Mouse (Mus musculus) thymus, adult 2 months (tissue): ENCODE data around the gene Pcgf2.
A peak's percentile ranks its signal among the peaks of the same experiment; 100 is the strongest.

Source experiments
- CTCF ChIP-seq: fragments of 200-500 bp; IDR thresholded peaks from 2 replicates; pipeline ENCODE4 v1.5.1; 2012; ENCODE audit warnings: mild to moderate bottlenecking, control low read depth, low read length, moderate library complexity, borderline replicate concordance; ENCODE audit not compliant: control insufficient read depth, poor library complexity, insufficient read depth; ENCODE audit errors: extremely low read depth
- POLR2A ChIP-seq: fragments of 200-500 bp; IDR thresholded peaks from 2 replicates; pipeline ENCODE4 v1.6.1; 2012; ENCODE audit warnings: mild to moderate bottlenecking, low read length, control low read depth, moderate library complexity; ENCODE audit not compliant: control insufficient read depth, poor library complexity, insufficient read depth; ENCODE audit errors: extremely low read depth

GRCm38 (mm10) chr11:97659990-97660714, 40.1 kb downstream of the Pcgf2 start:
- 0 out of 2 replicates have a peak, but pooled peaks have one; percentile 6 for TF ChIP-seq CTCF
- TF ChIP-seq POLR2A, result peak; percentile 62; the same call in 1 of the 2 replicates
